Mouse (Mus musculus) neural tube, embryonic 12.5 days (tissue): ENCODE data around the gene Duxbl3. TPM values are rescaled to one million over a fixed set of nuclear protein-coding genes. Genes with fewer than 3 reads are reported as not detected.
"Not testable (repeated sequence)": the region's sequence is repeated elsewhere in the genome, so short reads cannot be mapped to it uniquely, and the experiment has no call there.

ENCODE experiments used
- ATAC-seq: fragments of 200-750 bp; cut with Nextera tagmentation; 2 replicates; pipeline ENCODE4 v1.8.0; 2017; ENCODE audit warnings: low read depth, mild to moderate bottlenecking, moderate TSS enrichment, moderate library complexity; ENCODE audit not compliant: low FRiP score
- H3K27ac ChIP-seq: fragments of 300-500 bp; sonication (generic); 2 replicates; pipeline ENCODE4 v1.5.1; 2016
- H3K27me3 ChIP-seq: fragments of 300-500 bp; sonication (generic); replicated peaks from 2 replicates; pipeline ENCODE4 v1.6.1; 2016; ENCODE audit warnings: mild to moderate bottlenecking
- H3K36me3 ChIP-seq: fragments of 300-500 bp; sonication (generic); 2 replicates; pipeline ENCODE4 v1.6.1; 2016; ENCODE audit warnings: mild to moderate bottlenecking
- H3K4me1 ChIP-seq: fragments of 300-500 bp; sonication (generic); 2 replicates; pipeline ENCODE4 v1.6.1; 2016
- H3K4me2 ChIP-seq: fragments of 300-500 bp; sonication (generic); replicated peaks from 2 replicates; pipeline ENCODE4 v1.6.1; 2016; ENCODE audit warnings: mild to moderate bottlenecking
- H3K4me3 ChIP-seq: fragments of 300-500 bp; sonication (generic); 2 replicates; pipeline ENCODE4 v1.5.1; 2016
- H3K9ac ChIP-seq: fragments of 300-500 bp; sonication (generic); 2 replicates; pipeline ENCODE4 v1.6.1; 2016; ENCODE audit warnings: mild to moderate bottlenecking
- H3K9me3 ChIP-seq: fragments of 300-500 bp; sonication (generic); 2 replicates; pipeline ENCODE4 v1.6.1; 2016; ENCODE audit warnings: mild to moderate bottlenecking
- WGBS: fragments of 180-500 bp; shearing (Covaris S2); methylation state at CpG from one replicate; pipeline ENCODE4 v1.1.7; 2016; 5-methylcytosine and 5-hydroxymethylcytosine counted together
- polyA plus RNA-seq: library from polyadenylated mRNA; unstranded; fragments of >200 nt; fragmentation: Nextera tagmentation; extraction: Ambion mirVana; gene quantifications from 2 replicates; pipeline ENCODE4 v1.2.1, GENCODE M21; 2016

Duxbl3 gene
- polyA plus RNA-seq = 2.3 and 4.4 TPM in 2 replicates

DNA sequence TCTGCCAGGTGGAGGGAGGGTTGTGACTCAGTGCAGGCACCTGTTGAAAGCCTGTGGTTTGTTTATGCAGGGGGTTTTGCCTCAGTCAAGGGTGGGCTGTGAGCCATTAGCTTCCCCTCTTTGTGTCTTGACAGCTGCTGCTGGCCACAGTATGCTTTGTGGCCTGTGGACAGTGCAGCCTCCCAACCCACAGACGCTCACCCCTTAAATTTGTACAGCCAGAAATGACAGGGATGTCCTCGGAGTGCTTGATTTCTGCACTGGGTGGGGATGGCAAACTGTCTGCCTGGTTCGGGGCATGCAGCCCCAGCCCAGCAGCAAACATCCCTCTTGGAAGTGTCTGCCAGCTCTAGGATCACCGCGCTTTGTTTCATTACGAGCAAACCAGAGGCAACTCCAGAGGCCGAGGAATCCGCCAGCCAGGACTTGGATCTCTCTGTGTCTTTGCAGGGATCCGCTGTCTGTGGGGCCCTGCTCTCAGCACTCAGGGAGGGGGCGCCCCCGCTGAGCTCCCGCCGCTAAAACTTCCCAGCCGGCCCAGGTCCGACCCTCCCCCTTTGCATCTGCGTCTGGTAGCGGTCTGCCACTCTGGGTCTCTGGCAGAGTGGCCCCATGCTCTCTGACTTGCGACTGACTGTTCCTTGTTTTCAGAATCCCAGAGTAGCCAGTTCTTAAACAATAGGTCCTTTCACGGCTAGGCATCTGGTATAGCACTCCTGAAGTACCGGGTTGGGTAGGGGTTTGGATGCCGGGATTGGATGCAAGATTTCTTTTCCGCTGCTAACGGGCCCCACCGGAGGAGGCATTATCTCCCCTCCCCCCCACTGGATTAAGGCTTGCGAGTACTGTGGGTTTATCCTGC is at the start of gene Duxbl3:
Duxbl3 (plus strand) TSS at position 207 of the 862 bp plus-strand sequence.
- WGBS = no CpG with 5 or more reads among the region's 25 CpGs

DNA sequence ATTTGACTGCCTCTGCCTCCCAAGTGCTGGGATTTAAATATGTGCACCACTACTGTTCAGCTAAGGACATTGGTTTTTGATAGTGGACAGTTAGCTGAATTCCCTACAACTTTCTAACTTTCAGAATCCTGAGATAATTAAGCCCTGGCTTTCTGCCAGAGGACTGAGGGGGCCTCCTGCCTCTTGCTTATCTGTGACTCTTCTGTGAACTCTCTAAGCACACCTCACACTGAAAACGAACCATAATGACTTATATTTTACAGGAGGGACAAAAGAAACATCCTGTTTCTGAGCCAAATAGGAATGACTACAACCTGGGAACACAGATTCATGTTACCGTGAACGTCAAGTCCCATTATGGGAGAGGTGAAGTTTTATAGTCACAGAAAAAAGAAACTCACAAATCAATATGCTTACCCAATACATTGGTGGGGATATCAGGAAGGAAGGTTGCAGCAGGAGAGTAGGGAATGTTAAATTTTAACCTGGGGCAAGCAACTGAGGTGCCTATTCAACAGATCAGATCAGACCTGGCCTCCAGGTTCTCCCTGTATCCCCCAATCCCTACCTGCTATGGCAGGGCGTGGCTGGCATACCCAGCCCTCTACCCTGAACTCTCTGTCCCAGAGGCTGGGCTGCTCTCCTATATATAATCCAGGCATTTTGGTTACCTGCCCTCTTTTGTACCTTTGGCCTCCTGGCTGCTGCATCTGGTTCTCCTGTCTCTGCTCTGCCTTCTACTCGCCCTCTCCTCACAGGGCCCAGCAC is 41.3 kb upstream of the Duxbl3 start:
- not testable (repeated sequence) for ATAC-seq, H3K9ac ChIP-seq, H3K4me3 ChIP-seq, H3K4me2 ChIP-seq, H3K27me3 ChIP-seq, H3K4me1 ChIP-seq, H3K36me3 ChIP-seq, H3K9me3 ChIP-seq, H3K27ac ChIP-seq
- no CpG with 5 or more reads among the region's 5 CpGs for WGBS

More for the DNA sequence above, at the start of gene Duxbl3:
- H3K4me1 ChIP-seq, H3K27me3 ChIP-seq, H3K4me2 ChIP-seq, H3K4me3 ChIP-seq, H3K27ac ChIP-seq, H3K9me3 ChIP-seq, H3K36me3 ChIP-seq, H3K9ac ChIP-seq: not testable (repeated sequence)
- ATAC-seq = peak; percentile 90

DNA sequence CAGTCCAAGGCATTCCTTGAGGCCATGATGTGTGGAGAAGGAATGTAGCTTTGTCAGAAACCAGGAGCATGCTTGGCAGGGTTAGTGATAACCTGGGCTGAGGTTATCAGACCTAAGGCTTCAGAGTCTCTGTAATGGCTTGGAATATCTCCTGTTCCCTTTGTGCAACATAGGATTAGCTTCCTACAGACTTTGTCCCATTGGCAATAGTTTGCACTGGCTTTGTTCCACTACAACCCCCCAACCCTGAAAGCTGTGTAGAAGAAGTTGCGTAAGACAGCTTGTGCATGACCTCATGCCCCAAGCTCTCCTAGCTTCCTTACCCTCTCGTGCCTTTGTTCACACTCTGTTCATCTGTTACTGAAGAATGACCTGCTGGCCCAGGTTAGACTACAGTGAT is 20.6 kb upstream of the Duxbl3 start:
- not testable (repeated sequence) for H3K36me3 ChIP-seq, H3K9me3 ChIP-seq, H3K4me2 ChIP-seq, H3K4me3 ChIP-seq, H3K27ac ChIP-seq, H3K9ac ChIP-seq, ATAC-seq, H3K27me3 ChIP-seq, H3K4me1 ChIP-seq
- no CpG with 5 or more reads among the region's 2 CpGs for WGBS

DNA sequence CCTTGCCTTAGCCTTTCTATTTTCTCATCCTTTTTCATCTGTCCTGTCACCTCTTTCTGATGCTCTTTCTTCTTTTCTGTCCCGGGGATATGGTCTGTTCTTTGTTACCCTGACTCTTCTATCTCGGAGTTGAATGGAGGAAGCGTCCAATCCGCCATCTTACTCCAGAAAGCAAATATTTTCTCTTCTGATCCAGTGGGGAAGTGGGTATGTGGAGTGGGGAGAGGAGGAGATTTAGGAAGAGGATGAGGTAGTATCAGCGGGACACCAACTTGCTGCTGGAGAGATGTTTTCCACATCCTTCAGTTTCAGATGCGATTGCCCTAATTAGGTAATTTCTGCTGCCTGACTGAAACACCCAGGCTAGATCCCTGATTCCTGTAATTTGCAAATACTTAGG is 967 bp downstream of the Duxbl3 start:
- H3K4me2 ChIP-seq, H3K4me1 ChIP-seq, H3K9ac ChIP-seq, ATAC-seq, H3K27ac ChIP-seq, H3K27me3 ChIP-seq, H3K9me3 ChIP-seq, H3K36me3 ChIP-seq, H3K4me3 ChIP-seq: not testable (repeated sequence)
- no CpG with 5 or more reads among the region's 6 CpGs for WGBS

DNA sequence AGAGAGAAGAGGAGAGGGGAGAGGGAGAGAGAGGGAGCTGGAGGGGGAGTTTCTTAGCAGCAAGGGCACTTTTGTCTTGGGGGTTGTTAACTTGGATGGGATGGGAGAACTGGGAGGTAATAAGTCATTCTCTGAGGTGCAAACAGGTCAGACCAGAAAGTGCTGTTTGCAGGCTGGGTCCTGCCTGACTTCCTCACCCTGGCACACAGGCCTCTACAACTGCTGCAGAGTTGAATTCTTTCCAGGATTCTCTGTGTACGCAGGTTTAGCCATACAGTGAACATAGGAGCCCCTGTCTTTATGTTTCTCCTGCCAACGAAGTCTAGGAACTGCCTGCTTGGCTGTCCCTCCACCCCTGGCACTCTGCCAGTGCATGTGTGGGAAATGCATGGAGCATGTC is 29.0 kb downstream of the Duxbl3 start:
- not testable (repeated sequence) for H3K27ac ChIP-seq, H3K36me3 ChIP-seq, H3K9me3 ChIP-seq, H3K4me2 ChIP-seq, ATAC-seq, H3K27me3 ChIP-seq, H3K4me1 ChIP-seq, H3K9ac ChIP-seq, H3K4me3 ChIP-seq
- WGBS = no CpG with 5 or more reads among the region's 2 CpGs

DNA sequence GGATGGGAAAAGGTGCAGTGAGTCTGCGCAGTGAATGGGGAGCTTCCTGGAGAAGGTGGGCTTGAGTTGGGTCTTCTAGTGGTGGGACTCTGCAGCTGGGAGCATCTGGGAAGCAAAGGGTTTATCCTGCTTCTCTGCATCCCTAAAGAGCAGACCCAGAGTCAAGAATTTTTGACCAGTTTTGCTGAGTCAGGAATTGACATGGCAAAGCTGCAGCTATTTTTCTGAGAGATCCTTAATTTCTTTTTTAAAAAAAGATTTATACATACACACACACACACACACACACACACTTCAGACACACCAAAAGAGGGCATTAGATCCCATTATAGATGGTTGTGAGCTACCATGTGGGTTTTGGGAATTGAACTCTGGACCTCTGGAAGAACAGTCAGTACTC is 36.1 kb downstream of the Duxbl3 start:
- 95% methylated on average over 1 of the region's 1 CpGs for WGBS
- Histone ChIP-seq H3K4me1 (no peaks in the 10 kb centered on the region), H3K9me3 (no peaks in the 10 kb centered on the region), H3K36me3 (no peaks in the 10 kb centered on the region), H3K4me3 (no peak overlapping the region), H3K4me2 (no peak overlapping the region), H3K9ac (no peak overlapping the region), H3K27ac (no peak overlapping the region), H3K27me3 (no peaks in the 10 kb centered on the region)
- no peak for ATAC-seq

DNA sequence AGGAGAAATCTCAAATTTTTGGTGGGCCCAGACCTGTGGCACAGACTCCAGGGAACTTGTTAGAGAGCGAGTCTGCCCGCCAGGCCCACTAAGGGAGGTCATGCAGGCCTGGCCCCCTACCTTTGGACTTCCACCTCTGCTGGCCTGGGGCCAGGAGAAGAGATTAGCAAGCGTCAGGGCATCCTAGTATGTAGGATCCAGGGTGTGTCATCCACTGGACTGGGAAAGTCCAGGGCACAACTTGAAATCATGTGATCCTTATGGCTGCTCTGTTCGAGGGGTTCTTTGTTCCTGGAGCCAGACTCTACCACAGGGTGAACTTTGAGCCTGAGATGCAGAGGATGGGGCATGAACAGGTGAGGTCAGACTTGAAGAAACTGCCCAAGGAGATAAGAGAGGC is 39.3 kb downstream of the Duxbl3 start:
- no peak overlapping the region for H3K9ac ChIP-seq

DNA sequence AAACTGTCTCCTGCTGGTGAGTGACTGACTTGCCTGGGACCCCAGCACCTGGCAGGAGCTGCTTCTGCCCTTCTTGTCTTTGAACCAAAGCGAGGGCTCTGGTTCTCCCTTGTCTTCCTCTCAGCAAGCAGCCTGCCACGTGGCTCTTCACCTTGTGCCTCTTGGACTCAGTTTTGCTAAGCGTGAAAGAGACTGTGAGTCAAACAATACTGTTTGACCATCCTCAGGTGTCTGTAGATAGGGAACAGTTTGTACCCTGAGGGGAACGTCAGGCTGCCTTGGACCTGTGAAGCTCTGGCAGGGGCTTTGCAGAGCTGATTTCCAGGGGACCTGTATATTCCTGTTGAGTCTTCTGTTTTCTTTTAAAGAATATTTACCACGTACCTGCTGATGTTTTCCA is 39.7 kb downstream of the Duxbl3 start:
- no peaks in the 10 kb centered on the region for H3K9me3 ChIP-seq
- H3K4me2 ChIP-seq = no peak overlapping the region
- 73% methylated on average over 5 of the region's 5 CpGs for WGBS
- no peaks in the 10 kb centered on the region for H3K4me1 ChIP-seq
- no peaks in the 10 kb centered on the region for H3K36me3 ChIP-seq
- no peak overlapping the region for H3K27ac ChIP-seq
- H3K4me3 ChIP-seq = no peak overlapping the region
- H3K9ac ChIP-seq = no peak overlapping the region
- ATAC-seq = no peak
- H3K27me3 ChIP-seq = no peaks in the 10 kb centered on the region

More for the DNA sequence above, 39.3 kb downstream of the Duxbl3 start:
- H3K4me1 ChIP-seq = no peaks in the 10 kb centered on the region
- no peaks in the 10 kb centered on the region for H3K36me3 ChIP-seq
- no peak overlapping the region for H3K27ac ChIP-seq
- H3K4me2 ChIP-seq = no peak overlapping the region
- H3K4me3 ChIP-seq = no peak overlapping the region
- H3K9me3 ChIP-seq = no peaks in the 10 kb centered on the region
- 87% methylated on average over 4 of the region's 4 CpGs for WGBS
- ATAC-seq = no peak
- H3K27me3 ChIP-seq = no peaks in the 10 kb centered on the region

DNA sequence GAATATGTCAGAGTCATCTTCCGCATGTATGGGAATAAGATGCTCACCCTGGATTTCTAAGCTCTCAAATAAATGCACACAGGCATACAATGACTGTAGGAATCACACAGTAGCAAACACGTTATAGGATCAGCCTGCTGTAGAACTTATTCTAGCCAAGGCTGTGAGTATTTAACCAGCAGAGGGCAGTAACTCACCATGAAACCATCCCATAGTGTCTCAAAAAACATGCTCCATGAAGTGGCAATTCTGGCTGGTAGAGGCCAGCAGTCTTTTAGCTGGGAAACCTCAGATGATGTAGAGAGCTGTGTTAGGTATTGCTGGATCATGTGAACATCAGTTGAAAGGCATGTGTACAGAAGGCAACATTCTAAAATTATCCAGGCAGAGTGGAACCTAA is 45.3 kb downstream of the Duxbl3 start:
- Histone ChIP-seq H3K4me2 (no peak overlapping the region), H3K27me3 (no peaks in the 10 kb centered on the region), H3K36me3 (no peaks in the 10 kb centered on the region), H3K9ac (no peak overlapping the region), H3K4me3 (no peak overlapping the region), H3K9me3 (no peaks in the 10 kb centered on the region), H3K27ac (no peak overlapping the region), H3K4me1 (no peaks in the 10 kb centered on the region)
- ATAC-seq = no peak
- WGBS = 38% methylated on average over 2 of the region's 2 CpGs

DNA sequence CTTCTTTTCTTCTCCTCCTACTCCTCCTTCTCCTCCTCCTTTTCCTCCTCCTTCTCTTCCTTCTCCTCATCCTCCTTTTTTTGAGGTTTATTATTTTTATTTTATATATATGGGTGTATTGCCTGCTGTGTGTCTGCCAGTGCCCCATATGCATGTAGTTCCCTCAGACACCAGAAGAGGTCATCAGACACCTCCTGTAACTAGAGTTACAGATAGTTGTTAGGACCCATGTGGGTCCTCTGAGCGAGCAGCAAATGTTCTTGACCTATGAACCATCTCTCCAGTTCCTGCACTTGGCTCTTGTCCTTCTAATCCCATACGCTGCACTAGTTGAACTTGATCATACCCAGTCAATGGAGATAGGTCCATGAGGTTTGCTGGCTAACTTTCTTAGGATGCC is 48.3 kb downstream of the Duxbl3 start:
- Histone ChIP-seq H3K27ac (no peak overlapping the region), H3K36me3 (no peaks in the 10 kb centered on the region), H3K4me3 (no peak overlapping the region), H3K27me3 (no peaks in the 10 kb centered on the region), H3K9ac (no peak overlapping the region), H3K9me3 (no peaks in the 10 kb centered on the region), H3K4me2 (no peak overlapping the region), H3K4me1 (no peaks in the 10 kb centered on the region)
- 47% methylated on average over 2 of the region's 2 CpGs for WGBS
- ATAC-seq = no peak

DNA sequence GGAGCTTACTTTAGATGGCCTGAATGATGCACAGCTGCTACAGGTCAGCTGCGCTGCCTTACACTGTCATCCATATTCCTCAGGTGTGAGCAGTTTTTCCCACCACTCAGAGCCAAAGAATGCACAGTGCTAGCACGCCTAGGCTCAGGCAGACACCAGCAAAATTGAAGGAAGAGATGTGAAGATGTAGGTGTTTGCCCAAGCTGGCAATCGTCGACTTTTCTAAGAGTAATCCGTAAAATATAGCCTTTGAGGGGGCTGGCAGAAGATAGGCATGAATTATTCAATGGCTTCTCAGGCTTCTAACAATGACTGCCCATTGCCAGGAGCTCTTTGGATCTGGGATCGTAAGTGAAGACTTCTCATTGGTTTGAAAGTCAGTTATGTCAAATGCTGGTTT is 51.1 kb downstream of the Duxbl3 start:
- Histone ChIP-seq H3K9ac (no peak overlapping the region), H3K4me3 (no peak overlapping the region), H3K27ac (no peak overlapping the region), H3K9me3 (no peaks in the 10 kb centered on the region), H3K36me3 (no peaks in the 10 kb centered on the region), H3K27me3 (no peaks in the 10 kb centered on the region), H3K4me1 (no peaks in the 10 kb centered on the region), H3K4me2 (no peak overlapping the region)
- WGBS = 78% methylated on average over 6 of the region's 6 CpGs
- ATAC-seq = no peak

DNA sequence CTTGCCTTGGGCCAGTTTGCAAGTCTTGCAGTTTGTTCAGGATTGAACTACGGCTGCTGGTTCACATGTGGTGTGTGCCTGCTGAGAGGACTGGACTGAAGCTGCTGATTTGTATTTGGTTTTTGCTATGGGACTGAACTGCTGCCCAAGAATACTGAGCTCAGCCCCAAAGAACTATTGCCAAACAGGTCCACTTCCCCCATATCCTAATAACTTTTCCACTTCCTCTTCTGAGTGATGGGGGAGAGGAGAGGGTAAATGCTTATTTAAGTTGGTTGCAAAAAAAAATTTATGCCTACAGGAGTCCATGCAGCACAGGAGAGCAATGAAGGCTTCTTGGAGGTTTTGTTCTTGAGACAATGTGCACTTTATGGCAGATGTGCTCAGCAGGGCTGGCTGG is 51.7 kb downstream of the Duxbl3 start:
- Histone ChIP-seq H3K4me1 (no peaks in the 10 kb centered on the region), H3K27me3 (no peaks in the 10 kb centered on the region), H3K4me2 (no peak overlapping the region), H3K27ac (no peak overlapping the region), H3K4me3 (no peak overlapping the region), H3K9ac (no peak overlapping the region), H3K9me3 (no peaks in the 10 kb centered on the region), H3K36me3 (no peaks in the 10 kb centered on the region)
- WGBS = 79% methylated on average over 1 of the region's 1 CpGs
- ATAC-seq = no peak
